ENCODE assay signal across 10 mouse cellular contexts in the genomic region with DNA sequence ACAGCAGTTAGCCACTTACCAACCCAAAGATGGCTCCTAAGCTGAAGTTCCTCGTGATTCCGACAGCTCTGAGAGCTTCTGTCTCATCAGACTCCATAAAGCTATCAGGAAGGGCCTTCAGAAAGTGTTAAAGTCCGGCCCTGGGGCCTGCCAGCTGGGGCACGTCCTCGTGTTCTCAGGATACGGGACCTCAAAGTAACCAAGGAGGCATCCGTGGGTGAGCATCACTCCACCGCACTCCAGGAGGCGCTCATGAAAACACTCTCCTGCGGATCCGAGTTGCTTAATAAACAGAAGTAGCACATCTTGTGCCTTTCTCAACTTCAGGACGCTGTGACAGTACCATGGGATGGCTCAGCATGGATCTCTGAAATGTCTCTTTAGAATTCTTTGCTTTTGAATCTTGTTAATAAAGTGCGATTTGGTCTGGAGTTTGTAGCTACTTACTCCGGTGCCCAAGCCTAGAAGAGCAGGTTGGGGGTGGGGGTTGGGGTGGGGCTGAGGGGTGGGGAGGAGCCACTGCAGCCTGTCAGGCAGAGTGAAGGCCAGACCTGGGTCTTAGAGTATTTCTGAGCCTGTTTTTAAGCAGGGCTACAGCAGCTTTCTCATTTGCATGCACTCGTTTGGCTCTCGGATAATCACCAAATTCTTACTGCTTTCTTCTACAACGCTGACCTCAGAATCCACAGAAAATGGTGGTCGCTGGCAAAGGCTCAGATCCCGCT. TPM values are rescaled to one million over a fixed set of nuclear protein-coding genes. Genes with fewer than 3 reads are reported as not detected.
DNase-seq lines count a peak whose midpoint lies in the region; ATAC-seq and TF ChIP-seq lines count a peak whose summit lies in the region.
"Had no signal": no experiment of that assay in that cellular context is flagged by ENCODE, and none has a peak within 500 bp of the region (broad histone marks: within the 10 kb centered on the region; RNA-seq: fewer than 3 reads in every experiment).

No protein-coding gene starts in this region.

- H3K9me3 ChIP-seq in kidney, embryonic 14.5 days (ENCODE audit: control insufficient read depth, low read length): peaks cover 10% of the 10 kb centered on the region; the same call in 1 of the 2 replicates
- no peaks in the 10 kb centered on the region for H3K9me3 ChIP-seq in stomach, embryonic 15.5 days
- no peaks in the 10 kb centered on the region for H3K9me3 ChIP-seq in stomach, postnatal 0 days (ENCODE audit: control insufficient read depth, low read length)

- DNase-seq in kidney, postnatal 10 days: no peak
- DNase-seq in stomach, postnatal 0 days (ENCODE audit: low spot score): no peak
- DNase-seq in heart, postnatal 4 days: peak; percentile 40
- peak; percentile 55 for DNase-seq in yolk sac, embryonic 10.5 days (ENCODE audit: low spot score)
- no peak for DNase-seq in left cerebral cortex, postnatal 10 days (ENCODE audit: extremely low spot score in 1 of 2, low spot score in 2 of 2)
- DNase-seq: gastrocnemius, postnatal 10 days had no signal

- H3K4me1 ChIP-seq in kidney, embryonic 14.5 days (ENCODE audit: control insufficient read depth, insufficient read depth, low read length): peaks cover 14% of the 10 kb centered on the region
- H3K4me1 ChIP-seq in stomach, embryonic 15.5 days: peaks cover 24% of the 10 kb centered on the region
- peaks cover 5% of the 10 kb centered on the region for H3K4me1 ChIP-seq in stomach, postnatal 0 days (replicated peaks; ENCODE audit: control insufficient read depth, insufficient read depth)

- peak; percentile 71; the same call in 1 of the 2 replicates for ATAC-seq in kidney, embryonic 14.5 days (ENCODE audit: low FRiP score, low TSS enrichment)
- no peak for ATAC-seq in stomach, embryonic 15.5 days (ENCODE audit: insufficient read depth, low FRiP score, low read depth)
- ATAC-seq in stomach, postnatal 0 days (ENCODE audit: low FRiP score, low TSS enrichment): no peak

- TF ChIP-seq EP300 in stomach, postnatal 0 days (optimal IDR thresholded peaks at IDR 0.05): no peak

- H3K4me3 ChIP-seq in kidney, embryonic 14.5 days (ENCODE audit: low read length): no peak overlapping the region
- H3K4me3 ChIP-seq in stomach, embryonic 15.5 days (replicated peaks): no peak overlapping the region
- no peak overlapping the region for H3K4me3 ChIP-seq in stomach, postnatal 0 days (ENCODE audit: low read depth, low read length)
- H3K4me3 ChIP-seq: neural tube, embryonic 12.5 days had no signal

- intact Hi-C loops in left cerebral cortex, postnatal 10 days (cut with DNase I): no loop called here

- H3K36me3 ChIP-seq in kidney, embryonic 14.5 days (ENCODE audit: control insufficient read depth, insufficient read depth, low read length): peaks cover 2% of the 10 kb centered on the region; the same call in 1 of the 2 replicates
- no peaks in the 10 kb centered on the region; the same call in 1 of the 2 replicates for H3K36me3 ChIP-seq in stomach, embryonic 15.5 days
- no peaks in the 10 kb centered on the region for H3K36me3 ChIP-seq in stomach, postnatal 0 days (ENCODE audit: control insufficient read depth, insufficient read depth, low read length)
- H3K36me3 ChIP-seq: neural tube, embryonic 12.5 days had no signal

- peak overlapping the region; percentile 22 for H3K4me2 ChIP-seq in kidney, embryonic 14.5 days (replicated peaks; ENCODE audit: low read depth, low read length)
- 0 out of 2 replicates have a peak overlapping the region, but pooled peaks have one; percentile 8 for H3K4me2 ChIP-seq in stomach, embryonic 15.5 days
- no peak overlapping the region for H3K4me2 ChIP-seq in stomach, postnatal 0 days (replicated peaks; ENCODE audit: low read depth)
- H3K4me2 ChIP-seq: neural tube, embryonic 12.5 days had no signal

- no peak overlapping the region; the same call in 1 of the 2 replicates for H3K27ac ChIP-seq in kidney, embryonic 14.5 days (ENCODE audit: low read depth, low read length)
- no peak overlapping the region for H3K27ac ChIP-seq in stomach, embryonic 15.5 days
- no peak overlapping the region for H3K27ac ChIP-seq in stomach, postnatal 0 days (replicated peaks)
- H3K27ac ChIP-seq: liver, embryonic 14.5 days; neural tube, embryonic 12.5 days had no signal

- no peak overlapping the region for H3K9ac ChIP-seq in kidney, embryonic 14.5 days (ENCODE audit: low read depth, low read length)
- no peak overlapping the region for H3K9ac ChIP-seq in stomach, embryonic 15.5 days
- H3K9ac ChIP-seq in stomach, postnatal 0 days (ENCODE audit: low read length): no peak overlapping the region
- H3K9ac ChIP-seq: liver, embryonic 14.5 days; neural tube, embryonic 12.5 days had no signal

- no peaks in the 10 kb centered on the region for H3K27me3 ChIP-seq in kidney, embryonic 14.5 days (ENCODE audit: control insufficient read depth, insufficient read depth, low read length)
- no peaks in the 10 kb centered on the region for H3K27me3 ChIP-seq in stomach, embryonic 15.5 days (replicated peaks)
- H3K27me3 ChIP-seq in stomach, postnatal 0 days (ENCODE audit: control insufficient read depth, insufficient read depth, low read length): no peaks in the 10 kb centered on the region

- WGBS in kidney, embryonic 14.5 days: 27% methylated on average over 19 of the region's 19 CpGs
- 41% methylated on average over 19 of the region's 19 CpGs for WGBS in stomach, embryonic 15.5 days
- WGBS in stomach, postnatal 0 days: 51% methylated on average over 19 of the region's 19 CpGs

- TF ChIP-seq CTCF in stomach, postnatal 0 days (IDR thresholded peaks at IDR 0.05; ENCODE audit: low read depth): no peak

RNA-seq across cellular contexts. Expression of gene Tgfbr3, which starts 38.7 kb away (rescaled TPM):
- polyA plus RNA-seq in kidney, embryonic 14.5 days (2014; fragmentation: Nextera tagmentation; extraction: Ambion mirVana): 7.5 and 18.0 TPM in 2 replicates
- polyA plus RNA-seq in stomach, embryonic 15.5 days (2015; fragmentation: Nextera tagmentation; extraction: Ambion mirVana): 20.3 and 24.2 TPM in 2 replicates
- 10.6 and 11.9 TPM in 2 replicates for polyA plus RNA-seq in stomach, postnatal 0 days (2015; fragmentation: Nextera tagmentation; extraction: Ambion mirVana)
- 10 to 100 TPM; 28.5 to 28.9 TPM for total RNA-seq in heart, postnatal 4 days (2021)
- 1 to 10 TPM; 7.2 to 7.7 TPM for total RNA-seq in left cerebral cortex, postnatal 10 days (2021)

Comparison
In these comparisons a context has a peak if more than half of its experiments do, and no peak if none do; other contexts are left out.
1. DNase-seq: peak in heart, postnatal 4 days (single experiment) and yolk sac, embryonic 10.5 days (single experiment); none in kidney, postnatal 10 days (single experiment), stomach, postnatal 0 days (single experiment) and left cerebral cortex, postnatal 10 days (0 of 2).